Comparison of ENCODE assay signal across 8 mouse cellular contexts in the genomic region with DNA sequence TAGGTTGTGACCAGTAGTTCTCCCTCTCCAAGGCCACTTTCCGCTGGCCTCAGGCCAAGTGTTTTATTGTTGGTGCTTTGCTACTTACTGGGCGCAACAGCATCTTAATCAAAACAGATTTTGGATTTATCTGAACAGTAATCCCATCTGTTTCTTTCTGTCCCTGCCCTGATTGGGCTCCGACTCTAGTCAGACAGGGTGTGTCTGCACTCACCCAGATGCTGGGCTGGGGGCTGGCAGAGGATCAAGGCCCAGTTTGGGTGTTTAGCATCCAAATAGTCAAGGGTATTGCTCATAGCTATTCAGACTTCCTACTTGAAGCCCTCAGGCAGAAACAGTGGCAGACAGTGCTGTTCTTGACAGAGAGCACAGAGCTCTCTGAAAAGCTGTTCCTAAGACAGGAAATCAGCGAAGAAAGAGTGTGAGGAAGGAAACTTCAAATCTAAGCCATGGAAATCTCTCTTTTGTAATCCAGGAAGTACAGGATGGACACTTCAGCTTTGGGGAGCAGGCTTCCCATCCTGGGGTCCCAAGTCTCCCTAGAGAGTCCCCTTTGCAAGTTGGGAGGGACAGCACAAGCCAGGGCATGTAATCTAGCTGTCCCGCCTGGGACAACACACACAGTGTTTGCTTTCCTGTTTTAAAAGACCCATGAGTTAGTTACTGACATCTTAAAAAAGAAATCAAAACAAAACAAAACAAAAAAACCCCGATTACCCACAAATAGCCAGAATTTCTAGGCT. TPM values are rescaled to one million over a fixed set of nuclear protein-coding genes. Genes with fewer than 3 reads are reported as not detected.
A peak's percentile ranks its signal among the peaks of the same experiment; 100 is the strongest.
DNase-seq lines count a peak whose midpoint lies in the region; ATAC-seq and TF ChIP-seq lines count a peak whose summit lies in the region.

No protein-coding gene starts in this region.

- H3K4me3 ChIP-seq in kidney, postnatal 0 days (replicated peaks; ENCODE audit: low read depth, low read length), result no peak overlapping the region
- no peak overlapping the region for H3K4me3 ChIP-seq in lung, postnatal 0 days (ENCODE audit: low read depth, low read length)

- no peak for ATAC-seq in kidney, postnatal 0 days (replicated peaks; ENCODE audit: low FRiP score, low read depth)
- peak; percentile 64 for ATAC-seq in lung, postnatal 0 days

- no peak overlapping the region for H3K4me2 ChIP-seq in kidney, postnatal 0 days (ENCODE audit: low read length)
- no peak overlapping the region for H3K4me2 ChIP-seq in lung, postnatal 0 days (replicated peaks; ENCODE audit: low read depth, low read length)

- no peaks in the 10 kb centered on the region for H3K36me3 ChIP-seq in kidney, postnatal 0 days (ENCODE audit: insufficient read depth, low read length)
- no peaks in the 10 kb centered on the region for H3K36me3 ChIP-seq in lung, postnatal 0 days (ENCODE audit: insufficient read depth, low read length)

- 0 out of 2 replicates have a peak, but pooled peaks have one; percentile 29 for TF ChIP-seq EP300 in lung, postnatal 0 days (IDR thresholded peaks at IDR 0.05)

- DNase-seq in kidney, postnatal 0 days (ENCODE audit: low spot score), result no peak
- DNase-seq in kidney, postnatal 14 days, result no peak
- DNase-seq in adrenal gland, postnatal 36 days, result peak; percentile 87
- peak; percentile 57 for DNase-seq in heart, adult 8-10 months (ENCODE audit: low spot score)
- DNase-seq in lung, postnatal 0 days (ENCODE audit: low spot score), result peak; percentile 67
- no peak for DNase-seq in embryo, embryonic 10 days (ENCODE audit: low spot score)
- no peak for DNase-seq in spleen, postnatal 36 days (ENCODE audit: low spot score in 2 of 2)
- no peak for DNase-seq in cerebellum, adult 18-20 months

- 51% methylated on average over 6 of the region's 6 CpGs for WGBS in kidney, postnatal 0 days
- WGBS in lung, postnatal 0 days, result 37% methylated on average over 6 of the region's 6 CpGs

- TF ChIP-seq CTCF in kidney, postnatal 0 days (IDR thresholded peaks at IDR 0.05; ENCODE audit: low read depth), result no peak
- TF ChIP-seq CTCF in lung, postnatal 0 days (IDR thresholded peaks at IDR 0.05), result no peak

- H3K9me3 ChIP-seq in kidney, postnatal 0 days (replicated peaks; ENCODE audit: low read length), result no peaks in the 10 kb centered on the region
- H3K9me3 ChIP-seq in lung, postnatal 0 days (ENCODE audit: low read length), result no peaks in the 10 kb centered on the region

- H3K27ac ChIP-seq in kidney, postnatal 0 days, result peak overlapping the region; percentile 50; the same call in 1 of the 2 replicates
- H3K27ac ChIP-seq in lung, postnatal 0 days (ENCODE audit: low read length), result 0 out of 2 replicates have a peak overlapping the region, but pooled peaks have one; percentile 39

- H3K27me3 ChIP-seq in kidney, postnatal 0 days (ENCODE audit: insufficient read depth, low read length), result no peaks in the 10 kb centered on the region
- no peaks in the 10 kb centered on the region for H3K27me3 ChIP-seq in lung, postnatal 0 days (replicated peaks; ENCODE audit: insufficient read depth, low read length)

- H3K4me1 ChIP-seq in kidney, postnatal 0 days (replicated peaks; ENCODE audit: insufficient read depth, low read length), result no peaks in the 10 kb centered on the region; the same call in 1 of the 2 replicates
- H3K4me1 ChIP-seq in lung, postnatal 0 days (ENCODE audit: insufficient read depth, low read depth, low read length), result peaks cover 3% of the 10 kb centered on the region; the same call in 1 of the 2 replicates

- H3K9ac ChIP-seq in kidney, postnatal 0 days (ENCODE audit: low read depth, low read length), result no peak overlapping the region
- no peak overlapping the region for H3K9ac ChIP-seq in lung, postnatal 0 days (replicated peaks; ENCODE audit: low read depth)

RNA-seq across cellular contexts. Expression of a gene that starts 48.7 kb away (rescaled TPM):
- 48.6 and 53.2 TPM in 2 replicates for polyA plus RNA-seq in kidney, postnatal 0 days (2015; fragmentation: Nextera tagmentation; extraction: Ambion mirVana)
- 100 to 1,000 TPM; 178 to 230 TPM for total RNA-seq in adrenal gland, postnatal 36 days (2021)
- total RNA-seq in heart, adult 8-10 months (2022), result 100 to 1,000 TPM in 1 of 4 experiments, 10 to 100 TPM in 3; 87.6 to 103 (median 91.3) TPM
- polyA plus RNA-seq in lung, postnatal 0 days (2015; fragmentation: Nextera tagmentation; extraction: Ambion mirVana), result 34.5 and 39.4 TPM in 2 replicates

Comparison
In these comparisons a context has a peak if more than half of its experiments do, and no peak if none do; other contexts are left out.
1. DNase-seq: peak in adrenal gland, postnatal 36 days (2 of 2), heart, adult 8-10 months (single experiment) and lung, postnatal 0 days (single experiment); none in kidney, postnatal 0 days (single experiment), kidney, postnatal 14 days (single experiment), embryo, embryonic 10 days (single experiment), spleen, postnatal 36 days (0 of 2) and cerebellum, adult 18-20 months (0 of 2).